Mouse (Mus musculus) stomach, embryonic 14.5 days (tissue): ENCODE measurements at regions not wholly inside any gene's neighbourhood (a gene's known extent, or its start where the extent isn't known, plus 50 kb on each side); places are given as distances from the start of the nearest gene placed in this dataset.
"Not testable (repeated sequence)": the region's sequence is repeated elsewhere in the genome, so short reads cannot be mapped to it uniquely, and the experiment has no call there.

Experiments used
- ATAC-seq: fragments of 200-750 bp; cut with Nextera tagmentation; 2 replicates; pipeline ENCODE4 v1.8.0; 2017; ENCODE audit warnings: low read depth, moderate TSS enrichment; ENCODE audit not compliant: insufficient number of reproducible peaks, insufficient read depth, low FRiP score
- H3K27ac ChIP-seq: fragments of 300-500 bp; sonication (generic); 2 replicates; pipeline ENCODE4 v1.5.1; 2014; ENCODE audit warnings: mild to moderate bottlenecking, low read length, moderate library complexity, mixed read lengths
- H3K27me3 ChIP-seq: fragments of 300-500 bp; sonication (generic); 2 replicates; pipeline ENCODE4 v1.6.1; 2014; ENCODE audit warnings: low read length, control low read depth, mixed read lengths; ENCODE audit not compliant: control insufficient read depth, insufficient read depth
- H3K36me3 ChIP-seq: fragments of 300-500 bp; sonication (generic); 2 replicates; pipeline ENCODE4 v1.6.1; 2014; ENCODE audit warnings: mild to moderate bottlenecking, control low read depth, low read length, moderate library complexity, mixed read lengths; ENCODE audit not compliant: control insufficient read depth, insufficient read depth
- H3K4me1 ChIP-seq: fragments of 300-500 bp; sonication (generic); 2 replicates; pipeline ENCODE4 v1.6.1; 2014; ENCODE audit warnings: low read length, control low read depth, mixed read lengths; ENCODE audit not compliant: control insufficient read depth, insufficient read depth
- H3K4me2 ChIP-seq: fragments of 300-500 bp; sonication (generic); replicated peaks from 2 replicates; pipeline ENCODE4 v1.6.1; 2014; ENCODE audit warnings: low read depth, low read length, control low read depth
- H3K4me3 ChIP-seq: fragments of 300-500 bp; sonication (generic); 2 replicates; pipeline ENCODE4 v1.5.1; 2014; ENCODE audit warnings: low read depth, low read length, control low read depth
- H3K9ac ChIP-seq: fragments of 300-500 bp; sonication (generic); replicated peaks from 2 replicates; pipeline ENCODE4 v1.6.1; 2014; ENCODE audit warnings: low read depth, mild to moderate bottlenecking, control low read depth, low read length, moderate library complexity, mixed read lengths
- H3K9me3 ChIP-seq: fragments of 300-500 bp; sonication (generic); 2 replicates; pipeline ENCODE4 v1.6.1; 2016; ENCODE audit warnings: low read depth, low read length, control low read depth; ENCODE audit not compliant: control insufficient read depth
- WGBS: fragments of 180-500 bp; shearing (Covaris S2); extraction: QIAGEN DNeasy Blood & Tissue Kit; methylation state at CpG from one replicate; pipeline ENCODE4 v1.1.7; 2014; 5-methylcytosine and 5-hydroxymethylcytosine counted together

GRCm38 (mm10) chr2:57185151-57185550, 52.3 kb upstream of the Gpd2 start:
- Histone ChIP-seq H3K36me3 (no peaks in the 10 kb centered on the region), H3K4me3 (no peak overlapping the region), H3K9ac (no peak overlapping the region), H3K4me1 (peaks cover 5% of the 10 kb centered on the region; the same call in 1 of the 2 replicates), H3K27ac (no peak overlapping the region), H3K9me3 (no peaks in the 10 kb centered on the region), H3K27me3 (no peaks in the 10 kb centered on the region), H3K4me2 (no peak overlapping the region)
- ATAC-seq, result no peak
- WGBS, result 29% methylated on average over 1 of the region's 1 CpGs

DNA sequence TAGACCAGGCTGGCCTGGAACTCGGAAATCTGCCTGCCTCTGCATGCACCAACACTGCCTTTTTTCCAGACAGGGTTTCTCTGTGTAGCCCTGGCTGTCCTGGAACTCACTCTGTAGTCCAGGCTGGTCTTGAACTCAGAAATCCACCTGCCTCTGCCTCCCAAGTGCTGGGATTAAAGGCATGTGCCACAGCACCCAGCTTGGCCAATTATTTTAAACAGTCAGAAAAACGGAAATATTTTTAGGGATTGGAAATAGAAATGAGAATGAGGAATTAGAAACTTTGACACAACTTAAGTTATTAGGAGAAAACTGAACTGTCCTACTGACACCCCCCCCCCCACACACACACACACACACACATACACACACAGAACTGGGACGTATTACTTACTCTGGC, 54.3 kb upstream of the Gpd2 start:
- not testable (repeated sequence) for H3K4me3 ChIP-seq, H3K4me1 ChIP-seq, H3K4me2 ChIP-seq, H3K27me3 ChIP-seq, H3K36me3 ChIP-seq, ATAC-seq, H3K27ac ChIP-seq, H3K9me3 ChIP-seq, H3K9ac ChIP-seq
- WGBS, result 69% methylated on average over 3 of the region's 3 CpGs

DNA sequence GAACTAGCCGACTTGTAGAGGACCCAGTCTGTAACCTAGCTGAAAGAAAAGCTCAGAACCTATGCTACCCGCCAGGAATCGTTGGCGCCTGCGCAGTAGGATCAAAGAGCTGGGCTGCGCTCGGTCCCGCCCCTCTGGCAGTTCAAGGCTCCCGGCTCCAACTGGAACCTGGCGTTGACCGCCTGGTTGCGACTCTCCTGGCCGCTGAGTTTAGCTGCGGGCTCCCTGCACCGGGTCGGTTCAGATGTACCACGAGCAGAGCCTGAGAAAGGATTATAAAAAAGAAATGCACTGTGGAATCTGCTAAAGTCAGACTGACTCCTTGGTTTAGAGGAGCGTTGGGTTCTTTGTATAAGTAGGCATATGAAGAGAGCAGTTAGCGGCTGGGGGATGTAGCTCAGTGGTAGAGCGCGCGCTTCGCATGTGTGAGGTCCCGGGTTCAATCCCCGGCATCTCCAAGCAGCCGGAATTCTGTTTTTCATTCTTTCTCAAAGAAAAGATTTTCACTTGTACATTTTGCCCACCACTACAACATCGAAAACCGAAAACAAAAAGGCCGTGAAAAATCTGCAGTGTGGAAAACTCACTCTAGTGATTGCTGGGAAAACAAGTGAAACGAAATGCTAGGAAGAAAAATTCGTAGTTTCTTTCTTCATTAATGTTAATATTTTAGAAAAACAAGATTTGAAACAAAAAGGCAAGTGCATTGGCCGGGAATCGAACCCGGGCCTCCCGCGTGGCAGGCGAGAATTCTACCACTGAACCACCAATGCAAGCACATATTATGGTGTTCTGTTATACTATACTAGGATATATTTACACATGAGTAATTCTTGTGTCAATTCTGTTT, 55.5 kb upstream of the Gpd2 start:
- Histone ChIP-seq H3K27ac (peak overlapping the region; percentile 87), H3K4me1 (peaks cover 5% of the 10 kb centered on the region; the same call in 1 of the 2 replicates), H3K36me3 (no peaks in the 10 kb centered on the region), H3K4me2 (peak overlapping the region; percentile 43), H3K27me3 (no peaks in the 10 kb centered on the region), H3K4me3 (peak overlapping the region; percentile 53), H3K9me3 (no peaks in the 10 kb centered on the region), H3K9ac (peak overlapping the region; percentile 40)
- WGBS, result under 1% methylated on average over 37 of the region's 37 CpGs
- peak; percentile 97 for ATAC-seq

DNA sequence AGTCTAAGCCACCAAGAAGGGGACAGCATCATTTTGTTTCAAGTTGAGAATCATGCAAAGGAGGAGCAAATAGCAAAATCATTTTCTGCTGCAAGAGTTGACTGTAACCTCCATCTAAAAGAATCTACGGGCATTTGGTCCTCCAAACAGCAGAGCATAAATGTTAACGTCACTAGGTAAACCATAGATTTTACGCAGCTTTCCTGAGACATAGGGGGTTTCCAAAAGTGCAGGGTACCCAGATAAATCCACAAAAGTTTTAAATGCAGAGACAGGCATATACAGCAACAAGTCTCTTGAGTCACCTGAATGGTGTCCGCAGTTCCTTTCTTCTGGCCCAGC, 56.1 kb upstream of the Gpd2 start:
- H3K27ac ChIP-seq, result no peak overlapping the region
- H3K4me1 ChIP-seq, result peaks cover 5% of the 10 kb centered on the region; the same call in 1 of the 2 replicates
- ATAC-seq, result no peak
- H3K36me3 ChIP-seq, result no peaks in the 10 kb centered on the region
- 6% methylated on average over 4 of the region's 4 CpGs for WGBS
- peak overlapping the region; percentile 43 for H3K4me2 ChIP-seq
- H3K9ac ChIP-seq, result peak overlapping the region; percentile 40
- no peaks in the 10 kb centered on the region for H3K9me3 ChIP-seq
- H3K4me3 ChIP-seq, result peak overlapping the region; percentile 53
- H3K27me3 ChIP-seq, result no peaks in the 10 kb centered on the region

DNA sequence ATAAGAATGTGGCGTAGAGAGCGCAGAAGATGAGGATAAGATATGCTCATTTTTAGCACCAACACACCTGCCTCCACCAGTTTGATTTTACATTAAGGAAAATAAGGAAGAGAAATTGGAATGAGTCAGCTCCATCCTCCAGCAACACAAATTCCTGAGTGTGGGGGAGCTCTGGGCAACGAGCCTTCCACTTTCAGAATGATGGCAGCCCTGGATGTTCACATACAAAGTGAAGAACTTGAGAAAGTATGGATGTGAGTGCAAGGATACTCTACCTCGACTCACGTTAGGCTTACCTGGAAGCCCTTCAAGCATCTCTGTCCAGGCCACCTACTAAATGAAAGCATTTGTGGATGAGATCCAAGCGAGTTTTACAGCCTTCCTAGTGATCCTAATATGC, 54.3 kb upstream of the Nr4a2 start:
- no peak overlapping the region for H3K4me2 ChIP-seq
- H3K9ac ChIP-seq, result no peak overlapping the region
- no peaks in the 10 kb centered on the region for H3K27me3 ChIP-seq
- H3K36me3 ChIP-seq, result no peaks in the 10 kb centered on the region
- peaks cover 5% of the 10 kb centered on the region; the same call in 1 of the 2 replicates for H3K4me1 ChIP-seq
- H3K4me3 ChIP-seq, result no peak overlapping the region
- no peak for ATAC-seq
- 74% methylated on average over 6 of the region's 6 CpGs for WGBS
- no peak overlapping the region for H3K27ac ChIP-seq
- H3K9me3 ChIP-seq, result no peaks in the 10 kb centered on the region

DNA sequence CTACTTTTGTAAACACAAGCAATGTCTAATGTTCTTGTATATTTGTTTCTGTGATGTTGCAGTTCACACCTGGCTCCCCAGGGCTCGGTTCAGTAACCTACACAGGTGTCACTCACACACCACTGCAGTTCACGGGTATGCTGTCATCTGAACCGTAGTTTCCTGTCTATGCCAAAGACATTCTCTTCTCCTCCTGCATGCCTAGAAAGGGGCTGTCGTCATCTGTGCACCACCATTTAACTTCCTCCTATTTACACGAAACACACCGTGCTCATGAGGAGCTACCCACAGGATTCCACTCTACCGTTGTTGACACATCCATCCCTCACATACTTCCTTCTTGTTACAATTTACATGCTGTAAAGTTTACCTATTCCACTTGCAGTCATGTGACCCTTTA, 52.7 kb upstream of the Nr4a2 start:
- Histone ChIP-seq H3K27ac (no peak overlapping the region), H3K4me2 (no peak overlapping the region), H3K9me3 (no peaks in the 10 kb centered on the region), H3K4me1 (peaks cover 5% of the 10 kb centered on the region; the same call in 1 of the 2 replicates), H3K27me3 (no peaks in the 10 kb centered on the region), H3K36me3 (no peaks in the 10 kb centered on the region), H3K9ac (no peak overlapping the region), H3K4me3 (no peak overlapping the region)
- no peak for ATAC-seq
- WGBS, result 79% methylated on average over 7 of the region's 7 CpGs

DNA sequence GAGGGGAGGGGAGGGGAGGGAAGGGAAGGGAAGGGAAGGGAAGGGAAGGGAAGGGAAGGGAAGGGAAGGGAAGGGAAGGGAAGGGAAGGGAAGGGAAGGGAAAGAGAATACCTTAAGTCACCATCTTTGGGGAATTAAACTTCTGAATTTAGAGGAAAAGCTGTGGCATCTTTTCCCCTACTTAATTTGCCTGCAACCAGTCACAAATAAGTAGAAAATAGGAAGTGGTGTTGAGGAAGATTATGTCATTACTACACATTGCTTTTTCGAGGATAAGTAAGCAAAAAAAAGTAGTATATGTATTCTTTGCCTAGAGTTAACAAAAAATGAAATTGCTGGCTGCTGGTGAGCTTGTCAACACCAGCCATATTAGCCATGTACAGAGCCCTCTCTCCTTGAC, 51.4 kb upstream of the Nr4a2 start:
- H3K4me2 ChIP-seq, result no peak overlapping the region
- no peak overlapping the region for H3K27ac ChIP-seq
- whole genome bisulfite sequencing, result 69% methylated on average over 1 of the region's 1 CpGs
- H3K9ac ChIP-seq, result no peak overlapping the region
- no peaks in the 10 kb centered on the region for H3K4me1 ChIP-seq
- H3K4me3 ChIP-seq, result no peak overlapping the region
- H3K36me3 ChIP-seq, result no peaks in the 10 kb centered on the region
- no peak for ATAC-seq
- no peaks in the 10 kb centered on the region for H3K27me3 ChIP-seq
- H3K9me3 ChIP-seq, result no peaks in the 10 kb centered on the region
